Mouse (Mus musculus) embryonic facial prominence, embryonic 14.5 days (tissue): Measurements from ENCODE around the gene Tmprss5. TPM values are rescaled to one million over a fixed set of nuclear protein-coding genes. Genes with fewer than 3 reads are reported as not detected.

Experiments
- ATAC-seq: fragments of 200-750 bp; cut with Nextera tagmentation; 2 replicates; pipeline ENCODE4 v1.8.0; 2017; ENCODE audit warnings: low read depth, moderate number of reproducible peaks, moderate TSS enrichment
- DNase-seq: peaks from one replicate; pipeline ENCODE4 v3.0.0-alpha.2; 2015; ENCODE audit warnings: low spot score
- H3K27ac ChIP-seq: fragments of 300-500 bp; sonication (generic); replicated peaks from 2 replicates; pipeline ENCODE4 v1.5.1; 2014; ENCODE audit warnings: low read depth, mild to moderate bottlenecking, low read length, moderate library complexity
- H3K27me3 ChIP-seq: fragments of 300-500 bp; sonication (generic); replicated peaks from 2 replicates; pipeline ENCODE4 v1.6.1; 2014; ENCODE audit warnings: low read length; ENCODE audit not compliant: control insufficient read depth, insufficient read depth
- H3K36me3 ChIP-seq: fragments of 300-500 bp; sonication (generic); 2 replicates; pipeline ENCODE4 v1.6.1; 2014; ENCODE audit warnings: low read length, mixed read lengths; ENCODE audit not compliant: control insufficient read depth, insufficient read depth
- H3K4me1 ChIP-seq: fragments of 300-500 bp; sonication (generic); 2 replicates; pipeline ENCODE4 v1.6.1; 2014; ENCODE audit warnings: antibody characterized with exemption, low read length; ENCODE audit not compliant: control insufficient read depth, insufficient read depth
- H3K4me2 ChIP-seq: fragments of 300-500 bp; sonication (generic); 2 replicates; pipeline ENCODE4 v1.6.1; 2014; ENCODE audit warnings: low read depth, mild to moderate bottlenecking, low read length, moderate library complexity, mixed read lengths
- H3K4me3 ChIP-seq: fragments of 300-500 bp; sonication (generic); 2 replicates; pipeline ENCODE4 v1.5.1; 2014; ENCODE audit warnings: low read depth, mild to moderate bottlenecking, low read length
- H3K9ac ChIP-seq: fragments of 300-500 bp; sonication (generic); 2 replicates; pipeline ENCODE4 v1.6.1; 2014; ENCODE audit warnings: low read depth, mild to moderate bottlenecking, low read length, moderate library complexity, mixed read lengths
- H3K9me3 ChIP-seq: fragments of 300-500 bp; sonication (generic); 2 replicates; pipeline ENCODE4 v1.6.1; 2016; ENCODE audit warnings: low read length; ENCODE audit not compliant: control insufficient read depth
- WGBS: fragments of 180-500 bp; shearing (Covaris S2); extraction: QIAGEN DNeasy Blood & Tissue Kit; methylation state at CpG from one replicate; pipeline ENCODE4 v1.1.7; 2014; 5-methylcytosine and 5-hydroxymethylcytosine counted together
- polyA plus RNA-seq: library from polyadenylated mRNA; unstranded; fragments of >200 nt; fragmentation: Nextera tagmentation; extraction: Ambion mirVana; gene quantifications from 2 replicates; pipeline ENCODE4 v1.2.1, GENCODE M21; 2014

Tmprss5 gene
- polyA plus RNA-seq, result 1.4 TPM in 2 replicates

DNA sequence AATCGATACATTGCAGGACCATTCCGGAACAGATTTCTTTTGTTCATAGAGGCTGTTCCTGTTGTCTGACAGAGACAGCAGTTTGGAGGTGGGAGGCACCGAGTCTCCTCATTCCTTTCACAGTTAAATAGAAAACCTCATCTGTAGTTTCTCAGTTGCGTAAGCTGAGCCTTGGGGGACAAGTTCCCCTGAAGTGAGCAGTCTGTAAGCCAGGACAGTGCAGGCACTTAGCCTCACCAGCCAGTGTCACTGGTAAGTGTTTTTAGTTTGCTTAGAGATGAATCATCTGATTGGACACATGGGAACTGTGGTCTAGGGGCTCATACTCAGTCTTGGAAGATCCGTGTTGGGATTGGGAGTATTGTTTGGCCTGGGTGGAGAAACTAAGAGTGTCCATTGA is at the start of gene Tmprss5:
Tmprss5 (plus strand) TSS at position 154 of the 400 bp plus-strand sequence.
- 50% methylated on average over 5 of the region's 5 CpGs for WGBS
- H3K4me1 ChIP-seq, result no peaks in the 10 kb centered on the region
- DNase-seq (peak; percentile 41), ATAC-seq (peak; percentile 63)
- H3K27me3 ChIP-seq, result no peaks in the 10 kb centered on the region
- no peak within 1 kb of the TSS for H3K9ac ChIP-seq
- peaks cover 43% of the 10 kb centered on the region for H3K36me3 ChIP-seq
- H3K9me3 ChIP-seq, result no peaks in the 10 kb centered on the region
- no peak within 1 kb of the TSS for H3K4me3 ChIP-seq
- peak within 1 kb of the TSS; percentile 21 for H3K27ac ChIP-seq
- no peak within 1 kb of the TSS for H3K4me2 ChIP-seq

DNA sequence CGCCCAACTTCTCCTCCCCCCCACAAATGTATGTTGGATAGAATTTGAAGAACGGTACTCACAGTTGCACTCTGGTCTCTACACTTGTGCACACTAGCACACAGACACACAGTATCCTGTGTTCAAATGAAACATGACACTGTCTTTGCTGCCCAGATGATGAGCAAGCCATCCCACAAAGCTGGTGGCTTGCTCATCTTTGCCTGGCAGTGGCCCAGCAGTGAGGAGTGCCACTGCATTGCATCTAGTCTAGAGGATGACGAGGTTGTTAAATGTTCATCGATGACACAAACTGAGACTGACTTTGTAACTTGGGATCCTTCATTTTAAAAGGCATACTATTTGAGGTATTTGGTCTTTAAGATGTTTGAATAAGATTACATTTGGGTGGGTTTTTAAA is 46.3 kb upstream of the Tmprss5 start:
- Histone ChIP-seq H3K9ac (no peak overlapping the region), H3K4me3 (no peak overlapping the region), H3K27me3 (no peaks in the 10 kb centered on the region), H3K9me3 (no peaks in the 10 kb centered on the region), H3K4me2 (no peak overlapping the region), H3K36me3 (peaks cover 93% of the 10 kb centered on the region), H3K4me1 (no peaks in the 10 kb centered on the region), H3K27ac (no peak overlapping the region)
- no peak for DNase-seq
- ATAC-seq, result no peak
- 94% methylated on average over 4 of the region's 4 CpGs for WGBS

DNA sequence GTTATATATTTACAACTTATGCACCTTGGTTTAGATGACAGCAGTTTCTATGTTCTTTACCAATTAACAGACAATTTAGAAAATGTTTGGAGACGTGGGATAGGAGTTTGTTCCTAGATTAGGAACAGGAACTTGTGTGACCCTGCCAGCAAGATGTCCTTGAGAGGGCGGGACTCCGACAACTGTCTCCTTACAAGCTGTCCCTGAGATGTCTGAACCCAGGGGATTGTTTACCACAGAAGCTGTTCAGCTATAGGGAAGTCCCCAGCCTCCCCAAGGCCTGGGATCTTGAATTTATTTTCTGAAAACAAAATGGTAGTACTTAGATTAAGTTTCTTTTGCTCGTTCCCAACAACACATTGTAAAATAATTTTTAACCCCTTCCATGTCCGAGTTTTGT is 30.2 kb upstream of the Tmprss5 start:
- no peak overlapping the region for H3K4me2 ChIP-seq
- no peaks in the 10 kb centered on the region for H3K9me3 ChIP-seq
- H3K27me3 ChIP-seq, result no peaks in the 10 kb centered on the region
- H3K4me1 ChIP-seq, result no peaks in the 10 kb centered on the region
- H3K27ac ChIP-seq, result no peak overlapping the region
- DNase-seq (no peak), ATAC-seq (no peak)
- H3K36me3 ChIP-seq, result no peaks in the 10 kb centered on the region
- no peak overlapping the region for H3K9ac ChIP-seq
- H3K4me3 ChIP-seq, result no peak overlapping the region
- WGBS, result 75% methylated on average over 5 of the region's 5 CpGs

DNA sequence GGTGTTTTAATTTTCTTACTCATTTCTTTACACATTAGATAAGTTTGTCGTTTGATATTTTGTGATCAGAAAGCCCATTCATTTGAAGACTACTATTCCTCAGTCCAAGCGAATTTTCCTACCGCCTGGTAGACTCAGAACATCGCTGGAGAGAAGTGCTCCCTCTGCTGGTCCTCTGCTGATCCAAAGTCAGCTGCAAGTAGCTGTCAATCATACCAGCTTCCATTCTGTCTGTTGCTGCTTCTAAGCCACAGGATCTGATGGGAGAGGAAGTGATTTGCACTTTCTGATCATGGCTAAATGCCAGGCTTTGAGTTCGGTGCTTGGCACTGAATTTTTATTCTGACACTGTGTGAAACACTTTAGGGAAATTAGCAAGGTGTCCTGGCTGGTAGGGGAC is 29.7 kb upstream of the Tmprss5 start:
- DNase-seq, result peak; percentile 74
- Histone ChIP-seq H3K4me2 (no peak overlapping the region), H3K4me1 (peaks cover 3% of the 10 kb centered on the region), H3K27me3 (no peaks in the 10 kb centered on the region), H3K4me3 (no peak overlapping the region), H3K9ac (no peak overlapping the region), H3K27ac (no peak overlapping the region), H3K36me3 (no peaks in the 10 kb centered on the region), H3K9me3 (no peaks in the 10 kb centered on the region)
- 18% methylated on average over 5 of the region's 5 CpGs for WGBS
- ATAC-seq, result no peak

DNA sequence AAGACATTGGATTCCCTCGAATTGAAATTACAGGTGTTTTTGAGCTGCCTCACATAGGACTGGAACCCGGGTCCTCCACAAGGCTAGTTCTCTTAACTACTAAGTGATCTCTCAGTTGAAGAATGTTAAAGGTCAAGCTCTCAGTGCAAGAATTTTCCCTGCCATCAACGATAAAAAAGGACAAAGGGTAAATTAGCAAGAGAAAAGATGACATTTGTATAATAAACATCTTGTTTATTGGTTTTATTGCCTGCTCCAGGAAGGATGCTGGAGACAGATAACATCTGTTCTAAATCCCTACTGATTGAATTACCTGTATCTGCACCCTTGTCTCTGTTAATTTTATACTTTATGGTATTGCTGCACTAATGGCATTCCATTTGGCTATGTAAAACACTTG is 27.0 kb upstream of the Tmprss5 start:
- no peak overlapping the region for H3K4me2 ChIP-seq
- 77% methylated on average over 3 of the region's 3 CpGs for WGBS
- no peaks in the 10 kb centered on the region for H3K27me3 ChIP-seq
- peaks cover 12% of the 10 kb centered on the region; the same call in 1 of the 2 replicates for H3K36me3 ChIP-seq
- no peaks in the 10 kb centered on the region for H3K9me3 ChIP-seq
- ATAC-seq (no peak), DNase-seq (no peak)
- no peak overlapping the region for H3K27ac ChIP-seq
- peaks cover 8% of the 10 kb centered on the region for H3K4me1 ChIP-seq
- no peak overlapping the region for H3K9ac ChIP-seq
- H3K4me3 ChIP-seq, result no peak overlapping the region

DNA sequence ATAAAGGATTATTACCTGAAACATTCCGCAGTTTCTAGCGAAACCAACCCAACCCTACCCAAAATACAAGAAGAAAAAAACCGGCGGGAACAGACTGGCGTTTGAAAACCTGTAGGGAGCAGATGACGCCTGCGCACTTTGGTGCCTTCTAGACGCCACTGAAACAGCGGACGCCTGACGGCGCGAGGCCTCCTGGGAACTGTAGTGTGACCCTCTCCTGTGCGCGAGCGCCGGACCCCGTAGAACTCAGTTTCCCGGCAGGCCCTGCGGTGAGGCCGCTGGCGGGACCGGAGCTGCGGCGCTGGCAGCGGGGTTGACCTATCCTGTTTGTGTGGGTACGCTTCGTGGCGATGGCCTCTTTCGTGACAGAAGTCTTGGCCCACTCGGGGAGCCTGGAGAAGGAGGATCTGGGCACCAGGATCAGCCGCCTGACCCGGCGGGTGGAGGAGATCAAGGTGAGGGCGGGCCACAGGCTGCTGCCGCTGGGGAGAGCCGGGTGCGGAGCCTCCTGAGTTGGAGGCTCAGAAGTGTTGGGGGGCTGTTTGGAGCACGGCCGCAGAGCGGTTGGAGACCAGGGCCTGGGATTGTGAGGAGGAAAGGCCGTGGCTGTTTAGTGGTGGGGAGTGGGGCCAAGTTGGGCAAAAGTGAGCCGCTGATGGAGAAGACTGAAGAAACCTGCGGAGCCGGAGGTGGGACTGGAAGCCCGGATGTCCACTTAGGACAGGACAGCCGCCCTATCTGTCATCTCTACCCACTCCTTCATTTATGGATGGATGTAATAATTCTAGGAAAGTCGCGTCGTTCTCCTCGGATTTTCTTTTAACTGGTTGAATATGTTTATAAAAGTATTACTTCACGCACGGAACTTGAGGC is 25.5 kb upstream of the Tmprss5 start, which contains the start of gene Zw10:
Zw10 (plus strand) TSS at position 281 of the 873 bp plus-strand sequence.
- Histone ChIP-seq H3K4me1 (peaks cover 8% of the 10 kb centered on the region), H3K27ac (peak within 1 kb of the TSS; percentile 67), H3K27me3 (no peaks in the 10 kb centered on the region), H3K4me3 (peak within 1 kb of the TSS; percentile 91), H3K4me2 (peak within 1 kb of the TSS; percentile 68), H3K36me3 (peaks cover 21% of the 10 kb centered on the region), H3K9me3 (no peaks in the 10 kb centered on the region), H3K9ac (peak within 1 kb of the TSS; percentile 89)
- ATAC-seq (peak; percentile 99), DNase-seq (peak; percentile 99)
- WGBS, result under 1% methylated on average over 47 of the region's 53 CpGs

DNA sequence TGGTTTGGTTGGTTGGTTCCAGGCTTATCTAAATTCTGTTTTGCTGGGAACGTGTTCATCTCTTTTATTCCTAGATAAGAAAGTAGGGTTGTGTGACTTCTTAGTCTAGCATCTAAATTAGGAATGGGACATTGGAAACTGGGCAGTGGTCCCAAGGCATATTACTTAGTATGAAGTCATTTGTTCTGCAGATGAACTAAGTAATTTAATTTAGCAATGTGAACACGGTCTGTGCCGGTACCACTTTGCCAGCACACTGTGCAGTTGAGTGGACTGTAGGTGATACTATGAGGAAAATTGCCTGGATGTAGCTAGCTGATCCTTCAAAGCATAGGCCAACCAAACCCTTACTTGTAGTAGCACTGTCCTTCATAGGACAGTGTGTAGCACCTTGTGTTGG is 4.2 kb upstream of the Tmprss5 start:
- Histone ChIP-seq H3K27me3 (no peaks in the 10 kb centered on the region), H3K4me3 (no peak overlapping the region), H3K4me1 (no peaks in the 10 kb centered on the region), H3K9ac (no peak overlapping the region), H3K27ac (no peak overlapping the region), H3K4me2 (no peak overlapping the region), H3K36me3 (peaks cover 75% of the 10 kb centered on the region), H3K9me3 (no peaks in the 10 kb centered on the region)
- DNase-seq, result no peak
- no peak for ATAC-seq
- WGBS, result 94% methylated on average over 3 of the region's 3 CpGs

DNA sequence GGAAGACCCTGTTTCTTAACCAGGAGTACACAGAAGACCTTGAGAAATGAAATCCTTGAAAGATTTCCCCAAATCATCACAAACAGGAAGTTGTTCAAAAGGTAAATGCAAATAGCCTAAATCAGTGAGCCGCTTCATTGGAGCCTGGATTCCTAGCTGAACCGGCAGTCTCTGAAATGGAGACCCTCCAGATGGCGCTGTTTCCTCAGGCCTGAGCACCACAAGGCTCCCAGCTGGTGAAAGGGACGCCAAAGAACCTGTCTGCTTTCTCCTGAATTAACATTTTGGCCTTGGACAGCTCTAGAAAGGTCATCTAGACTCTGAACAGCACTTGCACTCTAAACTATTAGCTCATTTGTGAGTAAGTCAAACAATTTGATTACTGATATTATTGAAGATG is 501 bp downstream of the Tmprss5 start:
- Histone ChIP-seq H3K4me3 (no peak overlapping the region), H3K9ac (no peak overlapping the region), H3K4me1 (no peaks in the 10 kb centered on the region), H3K36me3 (peaks cover 40% of the 10 kb centered on the region), H3K9me3 (no peaks in the 10 kb centered on the region), H3K27ac (0 out of 2 replicates have a peak overlapping the region, but pooled peaks have one; percentile 21), H3K4me2 (no peak overlapping the region), H3K27me3 (no peaks in the 10 kb centered on the region)
- DNase-seq (peak; percentile 80), ATAC-seq (0 out of 2 replicates have a peak, but pooled peaks have one; percentile 38)
- 6% methylated on average over 4 of the region's 4 CpGs for WGBS
